Mouse (Mus musculus): ENCODE data around the gene Pard3b.

- TF ChIP-seq FLI1 (IDR thresholded peaks at IDR 0.05; ENCODE audit: low read length): no peak
- TF ChIP-seq GATA1 (IDR thresholded peaks at IDR 0.05; ENCODE audit: borderline replicate concordance, low read length): no peak
These were observed 140.1 kb downstream of the Pard3b start for GRCm38 (mm10) chr1:61778731-61779130.

Measured in megakaryocyte, embryonic 14.5 days (primary cell).